Mouse (Mus musculus) left cerebral cortex, postnatal 4 days (tissue): Measurements from ENCODE around the gene Slco1a1. TPM values are rescaled to one million over a fixed set of nuclear protein-coding genes. Genes with fewer than 3 reads are reported as not detected.
"Not testable (repeated sequence)": the region's sequence is repeated elsewhere in the genome, so short reads cannot be mapped to it uniquely, and the experiment has no call there.

ENCODE experiments used
- DNase-seq: peaks from one replicate; pipeline ENCODE4 v3.0.0-alpha.2; 2022
- intact Hi-C: fragments of 180-260 bp; cut with DNase I; formaldehyde crosslinking; loops from one replicate; pipeline ENCODE4 v1.15.1; 2025
- total RNA-seq, 2 experiments: library from RNA; stranded (reverse); gene quantifications; 2 replicates each; pipeline ENCODE4 v1.2.3; 2021

Slco1a1 gene
- not detected for total RNA-seq

DNA sequence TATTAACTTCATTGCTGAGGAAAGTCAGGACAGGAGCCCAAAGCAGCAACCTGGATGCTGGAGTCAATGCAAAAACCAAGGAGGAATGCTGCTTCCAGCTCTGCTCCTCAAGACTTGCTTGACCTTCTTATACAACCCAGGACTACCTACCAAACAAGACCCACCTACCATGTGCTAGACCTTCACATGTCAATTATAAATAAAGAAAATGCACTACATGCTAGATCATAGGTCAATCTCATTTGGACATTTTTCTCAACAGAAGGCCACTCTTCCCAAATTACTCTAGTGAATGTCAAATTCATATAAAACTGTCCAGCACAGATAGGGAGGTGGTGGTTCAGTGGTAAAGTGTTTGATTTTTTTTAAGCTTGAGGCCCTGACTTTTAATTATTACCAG is at the start of gene Slco1a1:
Slco1a1 (minus strand) TSS at position 101 of the 400 bp plus-strand sequence.
- DNase-seq: no peak
- intact Hi-C loops: no loop called here

DNA sequence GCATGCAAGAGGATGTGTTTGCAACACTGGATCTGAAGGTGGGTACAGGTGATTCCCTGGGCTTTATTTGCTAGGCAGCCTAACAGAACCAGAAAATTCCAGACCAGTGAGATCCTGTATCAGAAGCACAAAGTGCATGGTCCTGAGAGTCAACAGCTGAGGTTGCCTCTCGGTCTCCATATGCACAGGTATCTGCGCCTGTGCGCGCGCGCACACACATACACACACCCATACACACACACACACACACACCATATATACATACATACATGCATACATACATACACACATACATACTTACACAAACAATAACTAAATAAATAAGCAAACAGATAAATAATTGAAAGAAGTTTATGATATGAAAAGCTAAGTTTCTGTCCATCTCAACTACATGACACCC is 40.0 kb upstream of the Slco1a1 start:
- intact Hi-C loops: loop anchor here (10.0 kb wide), 1 partner anchor 652 kb away; no protein-coding TSS in a partner anchor
- no peak for DNase-seq

DNA sequence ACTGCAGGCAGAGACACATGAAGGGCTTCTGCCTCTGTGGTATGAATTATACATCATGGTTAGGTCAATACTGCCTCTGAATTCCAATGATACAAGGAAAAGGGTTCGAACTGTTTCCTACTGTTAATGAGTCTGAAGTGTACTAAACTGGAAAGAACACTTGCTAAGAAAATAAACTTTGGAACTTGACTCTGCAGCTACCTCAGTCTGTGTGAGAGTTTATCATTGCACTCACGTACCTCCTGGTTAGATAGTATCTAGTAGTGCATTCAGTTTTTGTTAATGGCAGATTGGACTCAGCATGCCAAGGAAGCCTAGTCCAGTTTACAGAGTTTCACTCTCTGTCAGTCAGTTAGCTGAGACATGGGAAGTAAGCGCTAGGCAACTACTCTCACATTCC is 37.9 kb upstream of the Slco1a1 start:
- intact Hi-C loops: loop anchor here (10.0 kb wide), 1 partner anchor 650 kb away; no protein-coding TSS in a partner anchor

DNA sequence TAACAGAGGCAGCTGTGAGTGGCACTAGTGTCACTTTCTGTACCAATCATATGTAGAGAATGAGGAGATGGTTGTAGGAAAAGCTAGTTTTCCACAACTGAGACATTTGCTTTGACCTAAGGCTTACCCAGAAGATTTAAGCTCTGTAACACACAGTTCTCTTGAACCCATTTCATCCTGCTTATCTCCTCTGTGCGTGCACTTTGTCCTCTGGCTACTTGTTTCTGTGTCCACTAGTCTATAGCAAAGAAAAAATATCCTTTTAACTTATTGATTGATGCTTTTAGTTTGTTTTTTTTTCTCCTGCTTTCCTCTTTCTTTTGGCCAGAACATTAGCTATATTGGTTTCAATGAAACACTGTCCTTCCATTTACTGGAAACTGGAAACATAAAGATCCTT is 15.7 kb upstream of the Slco1a1 start:
- DNase-seq: no peak
- intact Hi-C loops: no loop called here

More for the DNA sequence above, 37.9 kb upstream of the Slco1a1 start:
- DNase-seq: no peak

DNA sequence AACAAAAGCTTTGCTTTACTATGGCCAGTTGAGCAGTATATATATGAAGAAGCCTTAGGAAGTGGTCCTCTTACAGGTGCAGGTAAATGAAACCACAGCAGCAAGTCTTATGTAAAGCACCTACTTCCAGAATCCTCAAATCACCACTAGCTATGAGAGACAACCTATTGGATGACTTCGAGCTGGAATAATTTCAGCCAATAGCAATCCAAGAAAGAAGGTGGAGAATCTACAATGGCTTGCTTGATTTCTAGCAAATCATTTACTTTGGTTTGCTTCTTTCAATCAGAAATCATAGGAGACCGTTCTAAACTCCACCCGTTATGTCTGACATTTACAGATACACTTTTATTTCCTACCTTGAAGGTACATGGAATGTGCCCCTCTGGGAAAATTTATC is 15.1 kb upstream of the Slco1a1 start:
- no peak for DNase-seq
- intact Hi-C loops: no loop called here

DNA sequence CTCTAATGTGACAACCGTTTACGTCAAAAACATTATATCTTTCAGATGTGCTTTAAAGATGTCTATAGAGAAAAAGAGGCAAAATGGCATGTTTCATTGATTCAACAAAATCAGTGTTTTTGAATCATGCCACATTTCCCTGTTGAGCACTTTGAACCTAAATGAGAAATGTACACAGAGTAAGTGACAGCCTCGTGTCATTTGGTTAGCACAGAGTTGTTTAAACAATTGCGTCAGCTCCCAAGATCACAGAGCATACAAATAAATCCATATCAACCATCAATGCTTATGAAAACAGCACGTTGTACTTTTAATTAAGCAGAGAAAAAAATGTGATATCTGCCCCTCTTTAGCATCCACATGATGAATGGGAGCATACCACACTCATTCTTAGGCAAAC is 13.7 kb upstream of the Slco1a1 start:
- no peak for DNase-seq
- intact Hi-C loops: no loop called here

DNA sequence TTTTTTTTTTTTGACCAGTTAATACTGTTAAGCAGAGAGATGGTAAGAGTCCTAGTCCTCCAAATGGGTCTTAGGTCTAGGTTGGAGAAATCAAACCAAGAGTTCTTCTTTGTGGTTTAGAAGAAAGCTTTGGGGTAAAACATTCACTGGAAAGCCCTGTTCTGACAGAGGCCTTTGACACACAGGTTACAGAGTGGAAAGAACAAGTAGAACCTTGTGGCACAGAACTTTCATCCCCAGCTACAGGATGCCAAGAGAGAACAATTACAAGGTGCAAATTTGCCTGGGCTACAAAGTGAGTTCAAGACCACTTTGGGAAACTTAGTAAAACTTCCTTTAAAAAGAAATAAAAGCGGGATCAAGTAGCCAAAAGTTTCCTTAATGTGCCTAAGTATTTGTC is 6.3 kb downstream of the Slco1a1 start:
- intact Hi-C loops: no loop called here
- no peak for DNase-seq

DNA sequence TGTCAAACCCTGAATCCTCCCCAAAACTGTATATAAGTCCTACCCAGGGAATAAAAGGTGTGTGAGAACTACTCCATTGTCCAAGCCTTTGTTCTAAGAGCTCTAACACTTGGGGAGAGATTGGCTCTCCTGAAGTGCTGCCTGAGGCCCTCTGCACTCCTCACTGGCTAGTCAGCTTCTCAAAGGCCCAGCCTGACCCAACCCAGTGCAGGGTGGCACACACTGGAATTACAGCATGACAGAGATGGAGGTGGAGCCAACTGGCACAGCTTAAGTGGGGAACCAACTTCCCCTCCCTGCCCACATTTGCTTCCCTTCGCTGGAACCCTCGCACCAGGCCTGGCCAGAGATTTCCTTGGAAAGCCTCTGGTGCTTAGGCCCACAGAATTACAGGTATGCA is 48.6 kb downstream of the Slco1a1 start:
- intact Hi-C loops: no loop called here
- no peak for DNase-seq

DNA sequence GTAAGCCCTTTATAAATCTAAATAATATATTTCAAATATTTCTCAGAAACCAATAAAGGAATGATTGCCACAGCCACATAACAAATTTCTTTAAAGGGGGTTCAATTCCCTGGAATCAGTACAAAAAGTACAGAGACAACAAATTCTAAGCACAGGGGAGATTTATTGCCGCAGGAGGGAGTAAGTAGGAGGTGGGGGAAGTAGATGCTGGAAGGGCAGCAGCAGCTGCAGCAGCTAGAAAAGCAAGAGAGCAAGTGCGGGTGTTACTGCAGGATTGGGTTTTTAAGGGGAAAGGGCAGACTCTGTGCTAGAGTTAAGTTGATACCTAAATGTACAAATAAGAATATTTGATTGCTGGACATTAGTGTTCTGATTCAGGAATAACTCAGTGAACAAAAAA is 57.0 kb downstream of the Slco1a1 start:
- DNase-seq: no peak
- intact Hi-C loops: no loop called here

DNA sequence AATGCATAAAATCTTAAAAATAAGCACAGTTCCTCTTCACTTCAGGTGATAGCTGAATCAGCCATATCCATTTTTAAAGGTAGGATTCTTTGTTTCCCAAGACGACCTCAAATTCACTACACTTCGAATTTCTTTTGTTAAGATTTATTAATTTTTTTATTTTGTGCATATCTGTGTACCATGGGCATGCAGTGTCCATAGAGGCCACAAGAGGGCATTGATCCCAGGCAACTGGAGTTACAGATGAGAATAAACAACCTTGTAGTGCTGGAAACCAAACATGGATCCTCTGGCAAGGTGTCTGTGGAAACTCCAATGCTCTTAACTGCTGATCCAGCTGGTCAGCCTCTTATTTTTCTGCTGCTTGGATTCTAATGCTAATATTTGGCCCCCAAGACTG is 58.5 kb downstream of the Slco1a1 start:
- intact Hi-C loops: no loop called here
- DNase-seq: no peak

DNA sequence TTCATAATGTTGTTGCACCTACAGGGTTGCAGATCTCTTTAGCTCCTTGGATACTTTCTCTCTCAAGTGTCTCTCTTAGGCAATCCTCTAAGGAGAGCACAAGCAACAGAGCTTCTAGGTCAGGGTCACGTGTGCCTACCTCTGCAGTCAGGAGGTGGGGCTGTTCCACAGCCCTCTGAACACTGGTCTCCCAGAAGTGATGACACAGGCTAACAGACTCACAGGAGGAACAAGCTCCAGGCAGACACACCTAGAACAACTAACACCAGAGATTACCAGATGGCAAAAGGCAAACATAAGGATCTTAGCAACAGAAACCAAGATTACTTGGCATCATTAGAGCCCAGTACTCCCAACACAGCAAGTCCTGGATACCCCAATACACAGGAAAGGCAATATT is 64.2 kb downstream of the Slco1a1 start:
- no peak for DNase-seq
- intact Hi-C loops: no loop called here

DNA sequence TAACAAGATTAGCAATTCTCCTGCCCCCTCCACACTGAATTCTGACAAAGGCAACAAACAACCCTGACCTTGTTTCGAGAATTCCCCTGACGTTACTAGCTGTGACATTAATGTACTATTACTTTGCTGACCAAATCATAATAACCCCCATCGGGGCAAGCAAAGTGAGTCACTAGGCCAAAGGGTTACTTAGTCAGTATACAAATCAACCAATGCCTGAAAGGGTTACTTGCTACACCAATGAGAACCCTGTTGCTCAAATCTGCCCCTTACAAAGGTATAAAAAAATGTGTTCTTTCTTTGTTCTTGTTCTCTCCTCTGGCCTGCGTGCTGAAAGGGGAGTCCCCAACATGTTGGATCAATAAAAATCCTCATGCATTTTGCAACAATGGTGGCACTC is 71.0 kb downstream of the Slco1a1 start:
- DNase-seq, intact Hi-C loops: not testable (repeated sequence)

DNA sequence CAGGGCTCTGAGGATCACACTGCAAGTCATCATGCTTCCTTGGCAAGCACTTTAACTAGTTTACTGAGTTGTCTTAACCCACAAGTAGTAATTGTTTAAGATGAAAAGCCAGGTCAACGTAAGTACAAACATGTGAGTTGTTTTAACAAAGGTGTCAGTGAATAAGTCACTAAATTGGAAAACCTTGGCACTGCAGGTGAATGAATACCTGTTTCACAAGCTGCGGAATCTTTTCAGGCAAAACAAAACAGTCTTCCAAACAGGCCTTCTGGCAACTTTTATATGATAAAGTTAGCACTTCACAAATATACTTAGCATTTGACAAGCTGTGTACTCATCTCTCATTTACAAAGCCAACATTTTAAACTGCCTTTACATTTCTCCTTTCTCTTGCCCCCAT is 75.1 kb downstream of the Slco1a1 start:
- DNase-seq: no peak
- intact Hi-C loops: no loop called here

DNA sequence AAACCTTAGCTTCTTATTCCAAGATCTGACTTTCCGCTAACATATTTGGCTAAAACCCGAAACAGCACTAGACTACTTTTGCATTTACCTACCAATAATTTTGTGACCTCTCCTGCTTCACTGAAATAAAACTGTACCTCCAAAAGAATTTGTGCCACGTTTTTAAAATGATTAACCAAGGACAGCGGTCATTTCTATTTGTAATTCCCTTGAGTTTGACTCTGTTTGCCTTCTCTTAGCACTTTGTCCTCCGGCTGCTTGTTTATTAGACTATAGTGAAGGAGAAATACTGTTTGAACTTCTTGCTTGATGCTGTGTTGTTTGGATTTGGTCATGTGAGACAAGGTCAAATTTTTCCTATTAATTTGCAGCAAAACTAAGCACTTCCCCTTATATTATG is 78.0 kb downstream of the Slco1a1 start:
- intact Hi-C loops: no loop called here
- no peak for DNase-seq

DNA sequence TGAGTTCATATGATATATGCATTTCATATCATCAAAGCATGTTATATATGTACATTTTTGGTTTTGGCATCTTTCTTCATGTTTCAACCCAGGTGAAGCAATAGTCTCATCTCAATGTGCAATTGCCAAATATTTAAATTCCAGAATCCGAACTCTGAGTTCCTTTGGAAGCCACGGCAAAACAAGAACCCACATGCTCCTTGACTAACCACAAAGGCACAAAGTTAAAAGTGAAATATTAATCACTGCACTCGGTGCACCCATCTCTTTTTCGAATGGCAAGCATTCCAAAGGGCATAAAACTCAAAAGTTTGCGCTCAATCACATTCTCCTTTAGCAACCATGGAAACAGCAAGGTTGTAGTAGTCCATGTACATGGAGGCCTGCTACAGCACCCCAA is 80.7 kb downstream of the Slco1a1 start:
- intact Hi-C loops: no loop called here
- no peak for DNase-seq

DNA sequence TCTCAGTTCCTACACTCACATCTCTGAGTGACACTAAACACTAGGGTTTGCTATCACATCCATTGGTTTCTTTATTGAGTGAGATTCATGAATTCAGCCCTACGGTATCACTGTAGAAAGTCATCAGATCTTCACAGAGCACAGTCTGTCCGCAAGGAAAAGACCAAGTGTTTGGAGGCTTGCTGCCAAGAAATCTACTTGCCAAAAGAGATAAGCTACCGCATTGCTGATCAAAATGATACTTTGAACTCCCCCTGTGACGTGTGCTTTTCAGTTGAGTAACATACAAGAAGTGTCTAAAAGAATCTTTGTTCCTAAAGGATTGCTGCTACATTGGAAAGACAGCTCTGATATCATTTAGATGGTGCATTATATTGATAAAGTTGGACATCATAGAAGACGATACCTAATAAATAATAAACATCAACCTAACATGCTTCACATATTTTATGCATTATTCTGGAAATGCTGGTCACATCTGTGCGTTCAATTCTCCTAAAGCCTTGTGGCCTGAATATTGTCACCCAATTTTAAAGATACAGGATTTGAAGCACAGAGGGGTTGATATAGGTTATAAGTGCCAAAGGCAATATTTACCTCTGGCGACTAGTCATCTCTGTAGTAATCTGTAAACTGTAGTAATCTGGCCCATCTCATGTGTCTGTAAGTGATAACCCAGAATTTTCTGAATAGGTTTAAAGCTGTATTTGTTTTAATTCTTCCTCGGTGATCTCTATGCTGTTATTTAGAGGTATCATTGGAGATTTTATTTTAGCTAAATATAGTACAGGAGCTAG is 88.8 kb downstream of the Slco1a1 start:
- no peak for DNase-seq
- intact Hi-C loops: no loop called here

Other genes with a start within 250 kb of the Slco1a1 start
- gene Gm5724, start 173.2 kb downstream of the Slco1a1 start, total RNA-seq: not detected
- 1 to 10 TPM; 4.3 to 4.6 TPM for gene Slco1a4, start 90.8 kb downstream of the Slco1a1 start, total RNA-seq
- gene Gm6614, start 64.5 kb upstream of the Slco1a1 start, total RNA-seq: not detected